Mouse (Mus musculus): ENCODE data around the gene Aif1l. TPM values are rescaled to one million over a fixed set of nuclear protein-coding genes. Genes with fewer than 3 reads are reported as not detected.
"Not testable (repeated sequence)": the region's sequence is repeated elsewhere in the genome, so short reads cannot be mapped to it uniquely, and the experiment has no call there.

Gene Aif1l
- polyA plus RNA-seq, 1 experiment from 2014 or later = 110 TPM

GRCm38 (mm10) chr2:31914213-31914612 lies 35.7 kb upstream of the Aif1l start:
- not testable (repeated sequence) for ATAC-seq (ENCODE audit: insufficient number of reproducible peaks, low FRiP score, low TSS enrichment, low read depth); H3K4me3 ChIP-seq (ENCODE audit: low read depth, low read length); H3K4me2 ChIP-seq (ENCODE audit: low read depth, severe bottlenecking); H3K9me3 ChIP-seq (ENCODE audit: control insufficient read depth, low read length); H3K36me3 ChIP-seq (ENCODE audit: control insufficient read depth, insufficient read depth, low read length); H3K4me1 ChIP-seq (ENCODE audit: control insufficient read depth, insufficient read depth, low read length); H3K27me3 ChIP-seq (ENCODE audit: control insufficient read depth, insufficient read depth, low read length); H3K27ac ChIP-seq (replicated peaks; ENCODE audit: low read depth, low read length); DNase-seq (ENCODE audit: low spot score); H3K9ac ChIP-seq (ENCODE audit: low read length)

GRCm38 (mm10) chr2:31915112-31915511 lies 34.8 kb upstream of the Aif1l start:
- no peaks in the 10 kb centered on the region for H3K9me3 ChIP-seq (ENCODE audit: control insufficient read depth, low read length)
- ATAC-seq (ENCODE audit: insufficient number of reproducible peaks, low FRiP score, low TSS enrichment, low read depth) (no peak), DNase-seq (ENCODE audit: low spot score) (peak; percentile 84)
- WGBS = 22% methylated on average over 4 of the region's 4 CpGs
- no peak overlapping the region for H3K4me3 ChIP-seq (ENCODE audit: low read depth, low read length)
- H3K4me2 ChIP-seq (ENCODE audit: low read depth, severe bottlenecking) = no peak overlapping the region
- no peaks in the 10 kb centered on the region for H3K4me1 ChIP-seq (ENCODE audit: control insufficient read depth, insufficient read depth, low read length)
- H3K36me3 ChIP-seq (ENCODE audit: control insufficient read depth, insufficient read depth, low read length) = no peaks in the 10 kb centered on the region
- H3K27me3 ChIP-seq (ENCODE audit: control insufficient read depth, insufficient read depth, low read length) = no peaks in the 10 kb centered on the region
- H3K27ac ChIP-seq (replicated peaks; ENCODE audit: low read depth, low read length) = no peak overlapping the region
- H3K9ac ChIP-seq (ENCODE audit: low read length) = no peak overlapping the region

GRCm38 (mm10) chr2:31917636-31918035 lies 32.3 kb upstream of the Aif1l start:
- DNase-seq (ENCODE audit: low spot score) (peak; percentile 54), ATAC-seq (ENCODE audit: insufficient number of reproducible peaks, low FRiP score, low TSS enrichment, low read depth) (no peak)
- no peaks in the 10 kb centered on the region for H3K9me3 ChIP-seq (ENCODE audit: control insufficient read depth, low read length)
- no peak overlapping the region for H3K4me3 ChIP-seq (ENCODE audit: low read depth, low read length)
- H3K4me2 ChIP-seq (ENCODE audit: low read depth, severe bottlenecking) = no peak overlapping the region
- no peak overlapping the region for H3K9ac ChIP-seq (ENCODE audit: low read length)
- no peaks in the 10 kb centered on the region for H3K4me1 ChIP-seq (ENCODE audit: control insufficient read depth, insufficient read depth, low read length)
- no peaks in the 10 kb centered on the region for H3K36me3 ChIP-seq (ENCODE audit: control insufficient read depth, insufficient read depth, low read length)
- no peak overlapping the region for H3K27ac ChIP-seq (replicated peaks; ENCODE audit: low read depth, low read length)
- no peaks in the 10 kb centered on the region for H3K27me3 ChIP-seq (ENCODE audit: control insufficient read depth, insufficient read depth, low read length)
- WGBS = 31% methylated on average over 4 of the region's 4 CpGs

- H3K36me3 ChIP-seq (ENCODE audit: control insufficient read depth, insufficient read depth, low read length) = no peaks in the 10 kb centered on the region
- H3K27me3 ChIP-seq (ENCODE audit: control insufficient read depth, insufficient read depth, low read length) = no peaks in the 10 kb centered on the region
- 86% methylated on average over 4 of the region's 4 CpGs for WGBS
Measured at GRCm38 (mm10) chr2:31923645-31924044, 26.3 kb upstream of the Aif1l start.

GRCm38 (mm10) chr2:31924811-31925210 lies 25.1 kb upstream of the Aif1l start:
- Histone ChIP-seq H3K36me3 (ENCODE audit: control insufficient read depth, insufficient read depth, low read length) (no peaks in the 10 kb centered on the region), H3K4me3 (ENCODE audit: low read depth, low read length) (no peak overlapping the region), H3K4me1 (ENCODE audit: control insufficient read depth, insufficient read depth, low read length) (no peaks in the 10 kb centered on the region), H3K9me3 (ENCODE audit: control insufficient read depth, low read length) (no peaks in the 10 kb centered on the region), H3K27ac (replicated peaks; ENCODE audit: low read depth, low read length) (no peak overlapping the region), H3K9ac (ENCODE audit: low read length) (no peak overlapping the region), H3K27me3 (ENCODE audit: control insufficient read depth, insufficient read depth, low read length) (no peaks in the 10 kb centered on the region), H3K4me2 (ENCODE audit: low read depth, severe bottlenecking) (no peak overlapping the region)
- ATAC-seq (ENCODE audit: insufficient number of reproducible peaks, low FRiP score, low TSS enrichment, low read depth) = no peak
- DNase-seq (ENCODE audit: low spot score) = peak; percentile 73
- 29% methylated on average over 9 of the region's 9 CpGs for WGBS

More at GRCm38 (mm10) chr2:31923645-31924044, 26.3 kb upstream of the Aif1l start:
- Histone ChIP-seq H3K9me3 (ENCODE audit: control insufficient read depth, low read length) (no peaks in the 10 kb centered on the region), H3K9ac (ENCODE audit: low read length) (no peak overlapping the region), H3K27ac (replicated peaks; ENCODE audit: low read depth, low read length) (no peak overlapping the region), H3K4me1 (ENCODE audit: control insufficient read depth, insufficient read depth, low read length) (no peaks in the 10 kb centered on the region), H3K4me3 (ENCODE audit: low read depth, low read length) (no peak overlapping the region), H3K4me2 (ENCODE audit: low read depth, severe bottlenecking) (no peak overlapping the region)
- no peak for ATAC-seq (ENCODE audit: insufficient number of reproducible peaks, low FRiP score, low TSS enrichment, low read depth)
- DNase-seq (ENCODE audit: low spot score) = no peak

GRCm38 (mm10) chr2:31925936-31926335 lies 24.0 kb upstream of the Aif1l start:
- no peak for DNase-seq (ENCODE audit: low spot score)
- H3K36me3 ChIP-seq (ENCODE audit: control insufficient read depth, insufficient read depth, low read length) = no peaks in the 10 kb centered on the region
- no peaks in the 10 kb centered on the region for H3K4me1 ChIP-seq (ENCODE audit: control insufficient read depth, insufficient read depth, low read length)
- WGBS = 66% methylated on average over 4 of the region's 4 CpGs
- ATAC-seq (ENCODE audit: insufficient number of reproducible peaks, low FRiP score, low TSS enrichment, low read depth) = no peak
- no peak overlapping the region for H3K4me2 ChIP-seq (ENCODE audit: low read depth, severe bottlenecking)
- H3K9ac ChIP-seq (ENCODE audit: low read length) = no peak overlapping the region
- H3K27ac ChIP-seq (replicated peaks; ENCODE audit: low read depth, low read length) = no peak overlapping the region
- H3K4me3 ChIP-seq (ENCODE audit: low read depth, low read length) = no peak overlapping the region
- H3K9me3 ChIP-seq (ENCODE audit: control insufficient read depth, low read length) = no peaks in the 10 kb centered on the region
- H3K27me3 ChIP-seq (ENCODE audit: control insufficient read depth, insufficient read depth, low read length) = no peaks in the 10 kb centered on the region

GRCm38 (mm10) chr2:31929664-31930063 lies 20.3 kb upstream of the Aif1l start:
- WGBS = 85% methylated on average over 3 of the region's 3 CpGs
- H3K36me3 ChIP-seq (ENCODE audit: control insufficient read depth, insufficient read depth, low read length) = no peaks in the 10 kb centered on the region
- ATAC-seq (ENCODE audit: insufficient number of reproducible peaks, low FRiP score, low TSS enrichment, low read depth) (no peak), DNase-seq (ENCODE audit: low spot score) (no peak)
- no peaks in the 10 kb centered on the region for H3K27me3 ChIP-seq (ENCODE audit: control insufficient read depth, insufficient read depth, low read length)
- H3K27ac ChIP-seq (replicated peaks; ENCODE audit: low read depth, low read length) = no peak overlapping the region
- no peaks in the 10 kb centered on the region for H3K4me1 ChIP-seq (ENCODE audit: control insufficient read depth, insufficient read depth, low read length)
- no peak overlapping the region for H3K4me3 ChIP-seq (ENCODE audit: low read depth, low read length)
- no peak overlapping the region for H3K4me2 ChIP-seq (ENCODE audit: low read depth, severe bottlenecking)
- no peak overlapping the region for H3K9ac ChIP-seq (ENCODE audit: low read length)
- H3K9me3 ChIP-seq (ENCODE audit: control insufficient read depth, low read length) = no peaks in the 10 kb centered on the region

- Histone ChIP-seq H3K36me3 (ENCODE audit: control insufficient read depth, insufficient read depth, low read length) (no peaks in the 10 kb centered on the region), H3K9ac (ENCODE audit: low read length) (no peak overlapping the region), H3K4me1 (ENCODE audit: control insufficient read depth, insufficient read depth, low read length) (no peaks in the 10 kb centered on the region), H3K27ac (replicated peaks; ENCODE audit: low read depth, low read length) (no peak overlapping the region), H3K4me2 (ENCODE audit: low read depth, severe bottlenecking) (no peak overlapping the region), H3K9me3 (ENCODE audit: control insufficient read depth, low read length) (no peaks in the 10 kb centered on the region), H3K4me3 (ENCODE audit: low read depth, low read length) (no peak overlapping the region), H3K27me3 (ENCODE audit: control insufficient read depth, insufficient read depth, low read length) (no peaks in the 10 kb centered on the region)
- WGBS = 35% methylated on average over 4 of the region's 4 CpGs
- no peak for DNase-seq (ENCODE audit: low spot score)
- ATAC-seq (ENCODE audit: insufficient number of reproducible peaks, low FRiP score, low TSS enrichment, low read depth) = no peak
Measured at GRCm38 (mm10) chr2:31934551-31934950, 15.4 kb upstream of the Aif1l start.

GRCm38 (mm10) chr2:31935054-31935453 lies 14.9 kb upstream of the Aif1l start:
- WGBS = 36% methylated on average over 4 of the region's 4 CpGs

More at GRCm38 (mm10) chr2:31935054-31935453, 14.9 kb upstream of the Aif1l start:
- H3K4me2 ChIP-seq (ENCODE audit: low read depth, severe bottlenecking) = no peak overlapping the region
- ATAC-seq (ENCODE audit: insufficient number of reproducible peaks, low FRiP score, low TSS enrichment, low read depth) (no peak), DNase-seq (ENCODE audit: low spot score) (no peak)
- no peak overlapping the region for H3K27ac ChIP-seq (replicated peaks; ENCODE audit: low read depth, low read length)
- H3K36me3 ChIP-seq (ENCODE audit: control insufficient read depth, insufficient read depth, low read length) = no peaks in the 10 kb centered on the region
- H3K4me3 ChIP-seq (ENCODE audit: low read depth, low read length) = no peak overlapping the region
- no peaks in the 10 kb centered on the region for H3K27me3 ChIP-seq (ENCODE audit: control insufficient read depth, insufficient read depth, low read length)
- no peaks in the 10 kb centered on the region for H3K4me1 ChIP-seq (ENCODE audit: control insufficient read depth, insufficient read depth, low read length)
- H3K9ac ChIP-seq (ENCODE audit: low read length) = no peak overlapping the region
- no peaks in the 10 kb centered on the region for H3K9me3 ChIP-seq (ENCODE audit: control insufficient read depth, low read length)
